Mouse (Mus musculus): ENCODE results near the gene Hivep3. TPM values are rescaled to one million over a fixed set of nuclear protein-coding genes. Genes with fewer than 3 reads are reported as not detected.

The Hivep3 gene
- polyA plus RNA-seq, 1 experiment from 2014 or later = 8.6 TPM

DNA sequence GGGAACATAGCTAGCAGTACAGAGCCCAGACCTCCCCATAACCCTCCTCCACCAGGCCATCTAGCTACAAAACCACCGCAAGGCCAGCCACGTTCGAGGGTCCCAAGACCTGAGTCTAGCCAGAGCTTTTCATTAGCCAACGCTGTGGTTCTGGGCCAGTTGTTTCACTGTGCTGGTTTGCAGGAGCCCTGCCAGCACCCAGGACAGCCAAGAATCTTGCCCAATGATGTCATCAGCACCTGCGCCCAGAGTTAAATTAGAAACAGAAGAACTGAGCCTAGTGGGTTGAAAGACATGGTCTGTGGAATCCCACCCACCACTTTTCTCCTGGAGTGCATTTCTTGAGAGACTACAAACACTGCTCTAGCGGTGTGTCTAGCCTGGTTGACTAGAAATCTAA, 392.5 kb downstream of the Hivep3 start:
- Histone ChIP-seq H3K4me3 (ENCODE audit: low read depth, low read length) (no peak overlapping the region), H3K9ac (replicated peaks; ENCODE audit: low read depth, low read length) (no peak overlapping the region), H3K9me3 (ENCODE audit: control insufficient read depth, low read depth, low read length) (no peaks in the 10 kb centered on the region), H3K4me2 (replicated peaks; ENCODE audit: low read depth, low read length) (no peak overlapping the region), H3K27me3 (ENCODE audit: control insufficient read depth, insufficient read depth, low read length) (no peaks in the 10 kb centered on the region), H3K36me3 (ENCODE audit: control insufficient read depth, insufficient read depth, low read length) (no peaks in the 10 kb centered on the region), H3K4me1 (ENCODE audit: control insufficient read depth, insufficient read depth, low read length) (no peaks in the 10 kb centered on the region), H3K27ac (ENCODE audit: low read length) (no peak overlapping the region)
- WGBS = 89% methylated on average over 6 of the region's 6 CpGs
- ATAC-seq (ENCODE audit: insufficient number of reproducible peaks, insufficient read depth, low FRiP score, low read depth) = no peak

DNA sequence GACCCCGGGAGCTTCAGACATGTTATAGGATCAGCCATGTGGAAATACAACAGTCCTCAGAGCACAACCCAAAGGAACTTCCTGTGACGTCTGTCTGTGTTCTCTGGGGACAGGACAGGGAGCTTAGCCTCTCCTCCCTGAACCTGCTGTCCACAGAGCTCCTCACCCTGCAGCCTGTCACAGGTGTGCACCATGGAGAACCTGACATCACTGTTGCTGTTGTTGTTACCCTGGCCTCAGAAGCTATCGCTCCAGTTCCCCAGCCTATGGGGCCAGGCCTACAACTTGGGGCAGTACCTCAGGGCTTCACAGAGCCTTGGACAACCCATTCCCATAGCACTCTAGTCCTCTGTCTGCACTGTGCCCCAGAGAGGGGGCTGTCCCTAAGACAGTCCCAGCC, 393.7 kb downstream of the Hivep3 start:
- Histone ChIP-seq H3K36me3 (ENCODE audit: control insufficient read depth, insufficient read depth, low read length) (no peaks in the 10 kb centered on the region), H3K4me2 (replicated peaks; ENCODE audit: low read depth, low read length) (no peak overlapping the region), H3K4me3 (ENCODE audit: low read depth, low read length) (no peak overlapping the region), H3K27me3 (ENCODE audit: control insufficient read depth, insufficient read depth, low read length) (no peaks in the 10 kb centered on the region), H3K9me3 (ENCODE audit: control insufficient read depth, low read depth, low read length) (no peaks in the 10 kb centered on the region), H3K4me1 (ENCODE audit: control insufficient read depth, insufficient read depth, low read length) (no peaks in the 10 kb centered on the region), H3K9ac (replicated peaks; ENCODE audit: low read depth, low read length) (no peak overlapping the region), H3K27ac (ENCODE audit: low read length) (no peak overlapping the region)
- 87% methylated on average over 3 of the region's 3 CpGs for WGBS
- no peak for ATAC-seq (ENCODE audit: insufficient number of reproducible peaks, insufficient read depth, low FRiP score, low read depth)

DNA sequence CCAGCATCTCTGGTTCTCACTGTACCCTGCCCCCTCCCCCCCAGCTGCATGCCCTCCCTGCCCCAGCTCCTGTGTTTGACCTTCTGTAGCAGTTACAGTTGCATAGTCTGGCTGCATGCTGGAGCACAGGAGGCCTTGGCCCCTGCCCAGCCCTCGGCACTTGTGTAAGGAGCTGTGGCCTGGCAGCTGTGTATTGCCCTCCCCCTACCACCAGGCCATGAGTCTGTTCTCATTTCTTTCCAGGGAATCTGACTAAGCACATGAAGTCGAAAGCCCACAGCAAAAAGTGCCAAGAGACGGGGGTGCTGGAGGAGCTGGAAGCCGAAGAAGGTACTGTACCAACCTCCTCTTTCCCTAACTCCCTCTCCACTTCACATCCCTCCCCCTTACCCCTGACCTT, 394.4 kb downstream of the Hivep3 start:
- 66% methylated on average over 4 of the region's 4 CpGs for WGBS
- no peak for ATAC-seq (ENCODE audit: insufficient number of reproducible peaks, insufficient read depth, low FRiP score, low read depth)
- Histone ChIP-seq H3K36me3 (ENCODE audit: control insufficient read depth, insufficient read depth, low read length) (no peaks in the 10 kb centered on the region), H3K4me2 (replicated peaks; ENCODE audit: low read depth, low read length) (no peak overlapping the region), H3K27me3 (ENCODE audit: control insufficient read depth, insufficient read depth, low read length) (no peaks in the 10 kb centered on the region), H3K4me1 (ENCODE audit: control insufficient read depth, insufficient read depth, low read length) (no peaks in the 10 kb centered on the region), H3K9me3 (ENCODE audit: control insufficient read depth, low read depth, low read length) (no peaks in the 10 kb centered on the region), H3K4me3 (ENCODE audit: low read depth, low read length) (no peak overlapping the region), H3K9ac (replicated peaks; ENCODE audit: low read depth, low read length) (no peak overlapping the region), H3K27ac (ENCODE audit: low read length) (no peak overlapping the region)

DNA sequence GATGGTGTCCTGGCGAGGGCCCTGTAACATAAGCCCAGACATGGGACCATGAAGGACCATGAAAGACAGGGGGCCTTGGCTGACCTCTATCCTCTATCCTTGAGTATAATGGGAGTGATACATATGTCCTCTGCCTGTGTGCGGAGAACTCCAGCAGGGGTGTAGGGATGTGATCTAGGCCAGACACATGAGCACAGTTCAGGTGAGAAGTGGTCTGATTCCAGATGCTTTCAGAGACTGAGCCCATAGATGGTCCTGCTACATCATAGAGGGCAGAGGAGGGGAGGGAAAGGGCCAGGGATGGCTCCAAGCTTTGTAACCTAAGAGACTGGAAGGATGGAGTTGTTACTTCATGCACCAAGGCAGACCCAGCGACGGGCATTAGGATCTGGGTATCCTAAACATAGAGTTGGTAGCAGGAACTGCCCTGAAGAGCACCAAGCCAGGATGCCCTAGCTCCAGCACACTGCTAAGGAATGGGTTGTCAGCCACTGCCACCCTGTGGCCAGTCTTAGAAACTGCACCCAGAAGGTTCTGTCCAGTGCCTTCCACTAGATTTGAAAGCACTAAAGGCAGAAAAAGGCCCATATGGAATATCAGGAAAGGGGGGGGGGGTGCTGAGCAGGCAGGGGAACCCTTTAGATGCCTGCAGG, 395.8 kb downstream of the Hivep3 start:
- Histone ChIP-seq H3K9me3 (ENCODE audit: control insufficient read depth, low read depth, low read length) (no peaks in the 10 kb centered on the region), H3K4me3 (ENCODE audit: low read depth, low read length) (no peak overlapping the region), H3K27me3 (ENCODE audit: control insufficient read depth, insufficient read depth, low read length) (no peaks in the 10 kb centered on the region), H3K9ac (replicated peaks; ENCODE audit: low read depth, low read length) (no peak overlapping the region), H3K4me1 (ENCODE audit: control insufficient read depth, insufficient read depth, low read length) (no peaks in the 10 kb centered on the region), H3K4me2 (replicated peaks; ENCODE audit: low read depth, low read length) (no peak overlapping the region), H3K27ac (ENCODE audit: low read length) (no peak overlapping the region), H3K36me3 (ENCODE audit: control insufficient read depth, insufficient read depth, low read length) (no peaks in the 10 kb centered on the region)
- 0 out of 2 replicates have a peak, but pooled peaks have one; percentile 46 for ATAC-seq (ENCODE audit: insufficient number of reproducible peaks, insufficient read depth, low FRiP score, low read depth)
- WGBS = 53% methylated on average over 4 of the region's 4 CpGs

DNA sequence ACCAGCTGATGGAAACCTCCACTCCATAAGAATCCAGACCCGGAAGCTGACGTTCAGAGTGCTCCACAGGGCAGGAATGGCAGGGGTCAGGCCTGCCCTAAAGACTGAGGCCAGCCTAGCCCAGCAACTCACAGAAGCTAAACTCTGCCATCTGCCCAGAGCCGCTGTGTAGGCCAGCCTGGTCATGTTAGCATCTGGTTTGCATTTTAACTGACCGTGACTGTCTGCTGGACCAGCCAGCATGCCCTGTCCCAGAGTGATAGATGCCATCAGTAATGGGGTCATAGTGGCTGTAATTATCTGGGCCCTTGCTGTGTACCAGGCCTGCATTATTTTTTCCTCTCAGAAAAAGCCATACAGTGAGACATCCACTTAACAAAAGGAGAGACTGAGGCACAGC, 397.3 kb downstream of the Hivep3 start:
- Histone ChIP-seq H3K27me3 (ENCODE audit: control insufficient read depth, insufficient read depth, low read length) (no peaks in the 10 kb centered on the region), H3K4me1 (ENCODE audit: control insufficient read depth, insufficient read depth, low read length) (no peaks in the 10 kb centered on the region), H3K27ac (ENCODE audit: low read length) (no peak overlapping the region), H3K9me3 (ENCODE audit: control insufficient read depth, low read depth, low read length) (no peaks in the 10 kb centered on the region), H3K9ac (replicated peaks; ENCODE audit: low read depth, low read length) (no peak overlapping the region), H3K36me3 (ENCODE audit: control insufficient read depth, insufficient read depth, low read length) (no peaks in the 10 kb centered on the region), H3K4me3 (ENCODE audit: low read depth, low read length) (no peak overlapping the region), H3K4me2 (replicated peaks; ENCODE audit: low read depth, low read length) (no peak overlapping the region)
- WGBS = 68% methylated on average over 4 of the region's 4 CpGs
- no peak for ATAC-seq (ENCODE audit: insufficient number of reproducible peaks, insufficient read depth, low FRiP score, low read depth)

DNA sequence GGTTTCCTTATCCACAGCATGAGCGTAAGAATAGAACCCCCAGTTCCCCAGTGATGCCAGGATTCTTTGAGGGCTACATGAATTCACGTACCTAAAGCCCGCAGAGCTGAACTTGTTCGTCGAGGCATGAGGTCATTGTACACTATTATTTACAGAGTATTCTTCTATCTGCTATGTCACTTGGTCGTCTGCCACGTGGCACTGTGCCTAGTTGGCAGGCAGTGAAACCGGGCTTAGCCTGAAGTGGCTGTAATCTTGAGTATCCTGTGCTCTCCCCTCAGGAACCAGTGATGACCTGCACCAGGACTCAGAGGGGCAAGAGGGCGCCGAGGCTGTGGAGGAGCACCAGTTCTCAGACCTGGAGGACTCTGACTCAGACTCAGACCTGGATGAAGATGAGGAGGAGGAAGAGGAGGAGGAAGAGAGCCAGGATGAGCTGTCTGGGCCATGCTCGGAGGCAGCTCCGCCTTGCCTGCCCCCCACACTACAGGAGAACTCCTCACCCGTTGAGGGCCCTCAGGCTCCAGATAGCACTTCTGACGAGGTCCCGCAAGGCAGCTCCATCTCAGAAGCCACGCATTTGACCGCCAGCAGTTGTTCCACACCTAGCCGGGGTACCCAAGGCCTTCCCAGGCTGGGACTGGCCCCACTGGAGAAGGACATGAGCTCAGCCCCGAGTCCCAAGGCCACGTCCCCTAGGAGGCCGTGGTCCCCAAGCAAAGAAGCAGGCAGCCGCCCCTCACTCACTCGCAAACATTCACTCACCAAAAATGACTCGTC, 398.0 kb downstream of the Hivep3 start:
- WGBS = 74% methylated on average over 24 of the region's 24 CpGs
- H3K36me3 ChIP-seq (ENCODE audit: control insufficient read depth, insufficient read depth, low read length) = no peaks in the 10 kb centered on the region
- no peak overlapping the region for H3K4me2 ChIP-seq (replicated peaks; ENCODE audit: low read depth, low read length)
- no peaks in the 10 kb centered on the region for H3K27me3 ChIP-seq (ENCODE audit: control insufficient read depth, insufficient read depth, low read length)
- no peaks in the 10 kb centered on the region for H3K4me1 ChIP-seq (ENCODE audit: control insufficient read depth, insufficient read depth, low read length)
- H3K27ac ChIP-seq (ENCODE audit: low read length) = no peak overlapping the region
- no peaks in the 10 kb centered on the region for H3K9me3 ChIP-seq (ENCODE audit: control insufficient read depth, low read depth, low read length)
- no peak overlapping the region for H3K9ac ChIP-seq (replicated peaks; ENCODE audit: low read depth, low read length)
- ATAC-seq (ENCODE audit: insufficient number of reproducible peaks, insufficient read depth, low FRiP score, low read depth) = no peak
- no peak overlapping the region for H3K4me3 ChIP-seq (ENCODE audit: low read depth, low read length)

DNA sequence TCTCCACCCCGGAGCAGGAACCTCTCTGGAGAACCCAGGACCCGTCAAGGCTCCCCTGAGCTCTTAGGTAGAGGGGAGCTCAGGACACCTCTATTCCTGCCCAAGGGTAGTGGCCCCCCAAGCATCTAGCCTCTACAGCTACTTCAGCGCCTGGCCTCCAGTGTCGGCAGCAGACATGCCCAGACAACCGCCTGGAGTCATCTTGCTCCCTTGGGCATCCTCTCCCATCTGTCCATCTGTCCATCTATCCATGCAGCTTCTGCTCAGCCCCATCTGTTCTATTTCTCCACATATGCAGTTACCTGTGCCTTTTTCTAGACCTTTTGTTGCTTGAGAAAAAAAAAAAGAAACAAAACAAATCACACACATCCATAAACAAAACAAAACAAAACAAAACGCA, 400.6 kb downstream of the Hivep3 start:
- 79% methylated on average over 6 of the region's 6 CpGs for WGBS
- no peak overlapping the region for H3K4me2 ChIP-seq (replicated peaks; ENCODE audit: low read depth, low read length)
- H3K27me3 ChIP-seq (ENCODE audit: control insufficient read depth, insufficient read depth, low read length) = no peaks in the 10 kb centered on the region
- no peaks in the 10 kb centered on the region for H3K9me3 ChIP-seq (ENCODE audit: control insufficient read depth, low read depth, low read length)
- no peak overlapping the region for H3K4me3 ChIP-seq (ENCODE audit: low read depth, low read length)
- H3K36me3 ChIP-seq (ENCODE audit: control insufficient read depth, insufficient read depth, low read length) = no peaks in the 10 kb centered on the region
- no peak for ATAC-seq (ENCODE audit: insufficient number of reproducible peaks, insufficient read depth, low FRiP score, low read depth)
- no peak overlapping the region for H3K9ac ChIP-seq (replicated peaks; ENCODE audit: low read depth, low read length)
- no peaks in the 10 kb centered on the region for H3K4me1 ChIP-seq (ENCODE audit: control insufficient read depth, insufficient read depth, low read length)
- H3K27ac ChIP-seq (ENCODE audit: low read length) = no peak overlapping the region

DNA sequence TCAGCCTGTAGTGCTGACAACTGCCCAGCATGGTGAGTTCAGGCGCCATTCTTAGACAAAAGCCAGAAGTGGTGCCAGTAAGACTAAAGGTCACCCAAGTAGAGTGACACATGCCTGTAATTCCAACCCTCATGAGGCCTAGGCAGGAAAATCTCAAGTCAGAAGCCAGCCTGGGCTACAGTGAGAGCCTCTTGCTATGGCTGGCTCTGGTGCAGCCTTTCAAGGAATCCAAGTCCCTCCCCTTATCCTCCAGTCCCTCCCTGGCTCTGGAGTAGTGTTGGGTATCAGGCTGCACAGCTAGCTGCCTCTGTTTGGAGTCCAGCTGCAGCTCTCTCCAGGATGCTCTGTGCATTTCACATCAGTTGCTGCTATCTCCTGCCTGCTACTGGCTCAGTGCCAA, 408.2 kb downstream of the Hivep3 start:
- H3K36me3 ChIP-seq (ENCODE audit: control insufficient read depth, insufficient read depth, low read length) = no peaks in the 10 kb centered on the region
- no peaks in the 10 kb centered on the region for H3K4me1 ChIP-seq (ENCODE audit: control insufficient read depth, insufficient read depth, low read length)
- 75% methylated on average over 1 of the region's 1 CpGs for WGBS
- H3K27ac ChIP-seq (ENCODE audit: low read length) = no peak overlapping the region
- no peaks in the 10 kb centered on the region for H3K27me3 ChIP-seq (ENCODE audit: control insufficient read depth, insufficient read depth, low read length)
- H3K9me3 ChIP-seq (ENCODE audit: control insufficient read depth, low read depth, low read length) = no peaks in the 10 kb centered on the region
- H3K9ac ChIP-seq (replicated peaks; ENCODE audit: low read depth, low read length) = no peak overlapping the region
- no peak overlapping the region for H3K4me3 ChIP-seq (ENCODE audit: low read depth, low read length)
- no peak for ATAC-seq (ENCODE audit: insufficient number of reproducible peaks, insufficient read depth, low FRiP score, low read depth)
- H3K4me2 ChIP-seq (replicated peaks; ENCODE audit: low read depth, low read length) = no peak overlapping the region

Measured in stomach, embryonic 14.5 days (tissue).